Mouse (Mus musculus) embryonic fibroblast, embryonic 13.5 days (primary cell): ENCODE results near the gene Hs3st5.

ENCODE experiments used
- CTCF ChIP-seq: IDR thresholded peaks from 2 replicates; pipeline ENCODE4 v1.5.1; 2011; ENCODE audit warnings: mild to moderate bottlenecking, control low read depth, low read length, moderate library complexity, borderline replicate concordance; ENCODE audit not compliant: insufficient read depth
- POLR2A ChIP-seq: IDR thresholded peaks from 2 replicates; pipeline ENCODE4 v1.6.1; 2011; ENCODE audit warnings: low read depth, mild to moderate bottlenecking, control low read depth, low read length, moderate library complexity

DNA sequence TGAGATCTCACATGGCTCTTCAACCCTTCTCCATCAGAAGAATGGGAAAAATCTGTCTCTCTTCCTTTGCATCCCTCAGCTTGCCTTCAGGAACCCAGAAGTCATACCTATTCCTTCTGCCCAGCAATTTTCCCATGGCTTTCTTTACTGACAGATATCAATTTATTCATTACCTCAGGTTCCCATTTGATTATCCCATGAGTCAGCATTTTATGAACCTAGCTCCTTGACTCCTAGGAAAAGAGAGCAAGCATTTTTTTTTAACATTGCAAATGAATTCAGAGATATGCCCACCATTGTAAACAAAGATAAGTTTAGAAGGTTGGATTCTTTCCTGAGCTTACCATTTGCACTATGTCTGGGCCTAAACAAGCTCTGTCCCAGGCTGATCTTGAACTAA is 232.8 kb downstream of the Hs3st5 start:
- TF ChIP-seq CTCF (no peak), POLR2A (no peak)
